Mouse (Mus musculus) liver, embryonic 14.5 days (tissue): ENCODE results near the gene Fhod1. TPM values are rescaled to one million over a fixed set of nuclear protein-coding genes. Genes with fewer than 3 reads are reported as not detected.

Experiments
- ATAC-seq: fragments of 200-750 bp; cut with Nextera tagmentation; 2 replicates; pipeline ENCODE4 v1.8.0; 2017; ENCODE audit warnings: moderate number of reproducible peaks, mild to moderate bottlenecking, moderate library complexity; ENCODE audit not compliant: insufficient read depth
- DNase-seq, 3 experiments: peaks; one replicate each; pipeline ENCODE4 v3.0.0-alpha.2; 2012 to 2013; ENCODE audit warnings: low read depth in 3 of 3, low spot score in 3 of 3
- H3K27ac ChIP-seq: fragments of 300-500 bp; sonication (generic); 2 replicates; pipeline ENCODE4 v1.5.1; 2014; ENCODE audit warnings: moderate library complexity, mild to moderate bottlenecking, control low read depth, inconsistent platforms
- H3K27me3 ChIP-seq: fragments of 300-500 bp; sonication (generic); 2 replicates; pipeline ENCODE4 v1.6.1; 2014; ENCODE audit warnings: mild to moderate bottlenecking, low read length, moderate library complexity; ENCODE audit not compliant: control insufficient read depth, insufficient read depth
- H3K36me3 ChIP-seq: fragments of 300-500 bp; sonication (generic); replicated peaks from 2 replicates; pipeline ENCODE4 v1.6.1; 2014; ENCODE audit warnings: low read depth; ENCODE audit not compliant: control insufficient read depth, insufficient read depth
- H3K4me1 ChIP-seq, 2 experiments: fragments of 200-500 bp in 1 of 2; fragments of 300-500 bp in 1 of 2; sonication (generic) in 1 of 2; replicated peaks; 2 replicates each; pipeline ENCODE4 v1.6.1; 2012 to 2014; ENCODE audit warnings: antibody characterized with exemption in 1 of 2, inconsistent platforms in 1 of 2, low read length in 1 of 2; ENCODE audit not compliant: control insufficient read depth in 2 of 2, insufficient read depth in 2 of 2
- H3K4me2 ChIP-seq: fragments of 300-500 bp; sonication (generic); 2 replicates; pipeline ENCODE4 v1.6.1; 2014; ENCODE audit warnings: low read depth, mild to moderate bottlenecking, control low read depth, moderate library complexity
- H3K4me3 ChIP-seq, 2 experiments: fragments of 200-500 bp in 1 of 2; fragments of 300-500 bp in 1 of 2; sonication (generic) in 1 of 2; 2 replicates each; pipeline ENCODE4 v1.5.1; 2012 to 2014; ENCODE audit warnings: low read depth in 2 of 2, low read length in 2 of 2, mild to moderate bottlenecking in 2 of 2, control low read depth in 1 of 2, inconsistent platforms in 1 of 2, moderate library complexity in 1 of 2; ENCODE audit not compliant: insufficient read depth in 1 of 2
- H3K9ac ChIP-seq: fragments of 300-500 bp; sonication (generic); replicated peaks from 2 replicates; pipeline ENCODE4 v1.6.1; 2014; ENCODE audit warnings: mild to moderate bottlenecking, control low read depth, moderate library complexity
- H3K9me3 ChIP-seq: fragments of 300-500 bp; sonication (generic); 2 replicates; pipeline ENCODE4 v1.6.1; 2016; ENCODE audit warnings: low read length, mixed read lengths; ENCODE audit not compliant: control insufficient read depth
- CTCF ChIP-seq: IDR thresholded peaks from 2 replicates; pipeline ENCODE4 v1.5.1; 2016; ENCODE audit warnings: antibody characterized with exemption, low read depth, control low read depth
- EP300 ChIP-seq: IDR thresholded peaks from 2 replicates; pipeline ENCODE4 v1.6.1; 2016; ENCODE audit warnings: antibody characterized with exemption, low read depth
- WGBS: fragments of 180-500 bp; shearing (Covaris S2); extraction: QIAGEN DNeasy Blood & Tissue Kit; methylation state at CpG from one replicate; pipeline ENCODE4 v1.1.7; 2014; ENCODE audit not compliant: insufficient replicate concordance; 5-methylcytosine and 5-hydroxymethylcytosine counted together
- polyA plus RNA-seq, 2 experiments: library from polyadenylated mRNA; depleted of rRNA in 1 of 2; stranded (reverse) in 1 of 2; unstranded in 1 of 2; fragments of >200 nt; fragmentation: Nextera tagmentation in 1 of 2; extraction: Ambion mirVana in 1 of 2; gene quantifications; 2 replicates each; pipeline versions ENCODE4 v1.2.1 to v1.2.3; 2012 to 2014

Fhod1 gene
- polyA plus RNA-seq, 2 experiments: 0.42 to 4.4 TPM

DNA sequence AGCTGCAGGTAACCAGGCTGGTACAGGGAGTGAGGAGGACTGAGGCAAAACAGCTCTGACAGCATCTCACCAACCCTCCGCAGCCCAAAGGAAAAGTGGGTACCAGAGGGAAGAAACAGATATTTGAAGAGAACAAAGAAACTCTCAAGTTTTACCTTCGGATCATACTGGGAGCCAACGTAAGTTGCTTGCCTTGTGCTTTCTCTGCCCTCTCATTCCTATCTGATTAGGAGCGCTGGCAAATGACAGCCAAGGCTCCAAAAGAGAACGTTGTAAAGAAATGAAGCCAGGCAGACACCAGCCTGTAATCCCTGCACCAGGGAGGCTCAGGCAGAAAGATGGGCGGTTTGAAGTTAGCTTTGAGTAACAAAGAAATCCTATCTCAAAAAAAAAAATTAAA is 20.8 kb downstream of the Fhod1 start:
- WGBS: 18% methylated on average over 6 of the region's 6 CpGs
- peak overlapping the region; percentile 75 to 94 for H3K4me3 ChIP-seq
- no peak for TF ChIP-seq EP300
- TF ChIP-seq CTCF: no peak
- peaks cover 31 to 32% of the 10 kb centered on the region in 2 experiments for H3K4me1 ChIP-seq
- H3K27me3 ChIP-seq: no peaks in the 10 kb centered on the region
- no peaks in the 10 kb centered on the region for H3K9me3 ChIP-seq
- H3K36me3 ChIP-seq: peaks cover 29% of the 10 kb centered on the region
- no peak for ATAC-seq
- peak overlapping the region; percentile 79 for H3K27ac ChIP-seq
- peak overlapping the region; percentile 83 for H3K9ac ChIP-seq
- DNase-seq: no peak
- H3K4me2 ChIP-seq: peak overlapping the region; percentile 93

DNA sequence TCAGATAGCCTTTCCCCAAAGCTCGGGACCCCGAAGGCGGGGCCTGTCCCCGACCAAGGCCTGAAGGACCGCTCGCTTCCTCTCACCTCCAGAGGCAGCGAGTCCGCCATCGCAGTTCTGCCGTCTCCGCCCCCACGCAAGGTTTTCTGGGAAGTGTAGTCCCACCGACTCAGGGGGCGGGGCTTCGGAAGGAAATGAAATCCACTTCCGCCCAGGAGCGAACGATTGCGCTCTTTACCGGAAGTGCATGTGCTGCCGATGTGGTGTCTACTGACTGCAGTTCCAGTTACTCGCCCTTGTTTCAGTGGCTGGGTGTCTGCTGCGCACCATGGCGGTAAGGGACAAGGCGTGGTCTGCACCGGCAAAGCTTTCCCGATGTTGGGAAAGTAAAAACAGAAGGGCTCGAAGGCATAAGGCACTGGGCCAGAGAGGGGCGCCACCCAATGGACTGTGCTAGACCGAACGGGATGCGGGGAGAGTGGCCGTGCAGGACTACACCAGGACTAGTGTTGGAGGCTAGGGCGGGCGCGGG is 21.5 kb downstream of the Fhod1 start, which contains the start of the genes Lrrc29 and Tmem208:
TSS of gene Lrrc29 (minus strand) at position 138 of the 532 bp plus-strand sequence.
TSS of gene Tmem208 (plus strand) at position 214 of the 532 bp plus-strand sequence.
- Histone ChIP-seq H3K27ac (peak within 1 kb of the TSS; percentile 98), H3K4me2 (peak within 1 kb of the TSS; percentile 93), H3K36me3 (peaks cover 30% of the 10 kb centered on the region), H3K4me3 (peak within 1 kb of the TSS; percentile 75 to 94), H3K9me3 (no peaks in the 10 kb centered on the region), H3K4me1 (peaks cover 34 to 38% of the 10 kb centered on the region in 2 experiments), H3K9ac (peak within 1 kb of the TSS; percentile 83), H3K27me3 (no peaks in the 10 kb centered on the region)
- TF ChIP-seq CTCF (peak; percentile 81), EP300 (no peak)
- DNase-seq: peak; percentile 96
- ATAC-seq: peak; percentile 77
- under 1% methylated on average over 36 of the region's 36 CpGs for WGBS

GRCm38 (mm10) chr8:105325641-105326093 is 22.1 kb downstream of the Fhod1 start:
- no peak for DNase-seq
- peaks cover 35 to 39% of the 10 kb centered on the region in 2 experiments for H3K4me1 ChIP-seq
- H3K4me2 ChIP-seq: peak overlapping the region; percentile 89

DNA sequence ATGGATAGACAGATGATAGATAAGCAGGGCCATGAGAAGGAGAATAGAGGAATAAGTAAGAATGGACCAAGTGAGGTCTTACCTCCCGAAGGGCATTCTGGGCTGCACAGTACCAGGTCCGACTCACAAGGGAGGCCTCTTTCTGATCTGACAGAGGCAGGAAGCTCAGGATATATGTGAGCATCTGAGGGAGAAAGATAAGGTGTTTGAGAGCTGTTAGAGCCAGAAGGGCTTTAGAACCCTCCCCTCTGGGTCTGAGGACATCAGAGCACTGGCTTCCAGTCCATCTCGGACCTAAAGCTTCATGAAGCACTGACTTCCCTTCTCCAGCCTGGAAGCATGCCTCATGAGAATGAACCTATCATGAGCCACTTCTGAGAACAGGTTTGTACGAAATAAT is 24.6 kb downstream of the Fhod1 start:
- Histone ChIP-seq H3K27ac (peak overlapping the region; percentile 98), H3K27me3 (no peaks in the 10 kb centered on the region), H3K4me3 (peak overlapping the region; percentile 64 to 75), H3K4me2 (peak overlapping the region; percentile 89), H3K9ac (peak overlapping the region; percentile 81), H3K9me3 (no peaks in the 10 kb centered on the region), H3K4me1 (peaks cover 50 to 53% of the 10 kb centered on the region in 2 experiments), H3K36me3 (peaks cover 18% of the 10 kb centered on the region)
- 17% methylated on average over 4 of the region's 4 CpGs for WGBS
- ATAC-seq: peak; percentile 81
- peak; percentile 87 for TF ChIP-seq EP300
- no peak for TF ChIP-seq CTCF
- DNase-seq: peak; percentile 75 to 82 (median 81)

More at GRCm38 (mm10) chr8:105325641-105326093, 22.1 kb downstream of the Fhod1 start:
- Histone ChIP-seq H3K9me3 (no peaks in the 10 kb centered on the region), H3K36me3 (peaks cover 27% of the 10 kb centered on the region), H3K4me3 (peak overlapping the region; percentile 75 to 94), H3K27me3 (no peaks in the 10 kb centered on the region), H3K27ac (peak overlapping the region; percentile 98), H3K9ac (peak overlapping the region; percentile 80)
- ATAC-seq: peak; percentile 17
- under 1% methylated on average over 12 of the region's 12 CpGs for WGBS
- no peak for TF ChIP-seq EP300
- TF ChIP-seq CTCF: no peak

DNA sequence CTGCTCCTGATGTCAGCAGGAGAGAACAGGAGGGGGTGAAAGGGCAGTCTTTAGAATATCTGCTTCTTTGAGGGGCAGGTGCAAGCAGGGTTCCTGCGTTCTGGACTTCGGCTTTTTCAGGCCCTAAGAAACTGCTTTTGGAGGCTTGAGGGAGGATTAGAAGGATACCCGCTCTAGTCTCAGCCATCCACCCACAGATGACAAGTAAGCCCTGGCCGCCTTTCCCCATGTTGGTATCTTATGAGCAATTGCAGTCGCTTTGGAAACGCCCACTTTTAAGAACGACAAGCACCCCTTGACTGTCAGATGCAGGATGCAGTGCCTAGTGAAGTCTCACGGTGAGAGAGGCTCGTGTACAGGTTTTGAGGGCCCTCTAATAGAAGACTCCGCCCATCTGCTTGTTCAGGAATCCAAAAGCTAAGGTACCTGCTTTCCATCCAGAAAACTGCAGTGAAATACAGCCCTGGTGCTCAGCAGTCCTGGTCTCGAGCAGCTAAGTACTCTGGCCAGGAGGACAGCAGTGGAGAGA is 29.0 kb downstream of the Fhod1 start:
- peaks cover 50% of the 10 kb centered on the region for H3K36me3 ChIP-seq
- DNase-seq (no peak), ATAC-seq (no peak)
- H3K9ac ChIP-seq: no peak overlapping the region
- no peak overlapping the region for H3K4me3 ChIP-seq
- H3K27me3 ChIP-seq: no peaks in the 10 kb centered on the region
- H3K9me3 ChIP-seq: no peaks in the 10 kb centered on the region
- peaks cover 38 to 42% of the 10 kb centered on the region in 2 experiments for H3K4me1 ChIP-seq
- 76% methylated on average over 11 of the region's 11 CpGs for WGBS
- H3K4me2 ChIP-seq: no peak overlapping the region
- no peak overlapping the region for H3K27ac ChIP-seq
- TF ChIP-seq CTCF: no peak
- no peak for TF ChIP-seq EP300
